Mouse (Mus musculus) spleen, postnatal 4 days (tissue): ENCODE results near the gene Clstn1.
"Not testable (repeated sequence)": the region's sequence is repeated elsewhere in the genome, so short reads cannot be mapped to it uniquely, and the experiment has no call there.

Experiments used
- DNase-seq, 2 experiments: peaks; one replicate each; pipeline ENCODE4 v3.0.0; 2022; ENCODE audit warnings: low spot score in 2 of 2

Gene Clstn1

GRCm38 (mm10) chr4:149600130-149600529 is 13.9 kb downstream of the Clstn1 start:
- no peak for DNase-seq

DNA sequence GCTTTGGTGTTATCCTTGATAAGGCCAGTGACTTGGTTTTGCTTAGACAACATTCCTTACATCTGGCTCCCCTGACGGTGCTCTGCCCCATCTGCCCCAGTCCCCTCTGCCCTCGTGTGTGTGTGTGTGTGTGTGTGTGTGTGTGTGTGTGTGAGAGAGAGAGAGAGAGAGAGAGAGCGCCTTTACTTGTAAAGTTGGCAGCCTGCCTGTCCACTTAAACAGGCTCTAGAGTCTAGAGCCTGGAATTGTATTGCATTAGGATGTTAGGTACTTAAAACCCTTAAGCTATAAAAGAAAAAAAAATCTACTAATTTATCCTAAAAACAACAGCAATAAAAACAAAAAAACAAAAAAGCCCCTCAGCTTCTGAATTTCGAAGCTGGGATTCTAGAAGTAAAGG is 15.2 kb downstream of the Clstn1 start:
- no peak for DNase-seq

DNA sequence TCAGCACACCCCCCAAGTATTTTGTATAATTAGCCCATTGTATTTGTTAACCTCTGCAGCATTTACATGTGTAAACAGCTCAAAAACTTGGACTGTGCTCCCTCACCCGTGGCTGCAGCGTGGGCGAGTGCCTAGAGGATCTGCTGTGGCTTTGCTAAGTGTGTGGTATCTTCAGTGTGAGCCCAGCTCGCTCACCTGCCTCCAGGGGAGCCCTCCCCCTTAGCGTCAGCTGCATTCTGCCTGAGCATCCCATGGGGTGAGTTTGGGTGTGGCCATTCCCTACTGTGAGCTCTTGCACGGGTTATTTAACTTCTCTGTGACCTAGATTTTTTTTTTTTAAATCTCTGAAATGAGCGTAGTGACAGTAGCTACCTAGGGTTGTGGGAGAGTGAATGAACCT is 16.0 kb downstream of the Clstn1 start:
- DNase-seq: no peak

- no peak for DNase-seq
Measured at GRCm38 (mm10) chr4:149603860-149604259, 17.6 kb downstream of the Clstn1 start.

- no peak for DNase-seq
Measured at GRCm38 (mm10) chr4:149604518-149604917, 18.2 kb downstream of the Clstn1 start.

- DNase-seq: no peak
Measured at GRCm38 (mm10) chr4:149606056-149606455, 19.8 kb downstream of the Clstn1 start.

DNA sequence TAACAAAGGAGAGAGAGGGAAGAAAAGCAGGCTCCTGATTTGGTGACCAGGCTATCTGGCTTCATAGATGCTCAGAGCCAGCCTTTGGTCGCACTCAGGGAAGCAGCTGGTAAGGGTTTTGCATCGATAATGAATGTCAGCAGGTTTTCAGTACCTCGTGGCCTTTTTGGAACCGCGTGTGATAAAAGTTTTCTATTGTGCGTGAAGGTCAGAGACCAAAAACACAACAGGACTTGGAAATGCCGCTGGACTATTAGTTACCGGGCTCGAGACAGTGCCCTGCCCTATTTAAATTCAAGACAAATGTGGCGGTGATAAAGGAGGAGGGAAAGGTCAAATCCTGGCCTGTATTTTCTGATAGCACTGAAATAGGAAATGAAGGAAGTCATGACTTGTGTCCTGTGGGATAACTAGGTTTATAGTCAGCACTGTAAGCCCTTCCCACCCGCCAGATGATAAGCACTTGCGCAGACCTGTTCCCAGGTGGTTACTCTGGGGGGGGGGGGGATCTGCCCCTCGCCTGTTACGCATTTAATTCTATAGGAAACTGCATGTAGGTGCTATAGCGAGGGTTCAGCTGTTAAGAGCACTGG is 20.6 kb downstream of the Clstn1 start:
- no peak for DNase-seq

- no peak for DNase-seq
Measured at GRCm38 (mm10) chr4:149607591-149608308, 21.5 kb downstream of the Clstn1 start.

DNA sequence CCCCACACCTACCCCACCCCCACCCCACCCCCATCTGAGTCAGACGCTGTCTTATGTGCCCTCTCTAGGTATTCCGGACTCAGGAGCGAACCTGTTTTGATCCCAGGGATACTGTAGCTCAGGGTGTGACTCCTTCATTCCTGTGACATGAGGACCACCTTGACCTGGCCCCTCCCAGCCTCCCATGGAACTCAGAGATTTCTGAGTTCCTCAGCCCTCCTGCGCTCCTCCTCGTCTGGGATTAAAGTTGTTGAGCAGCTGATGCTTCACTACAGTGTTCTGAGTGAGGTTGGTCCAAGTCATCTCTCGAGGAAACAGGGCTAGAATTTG is 22.0 kb downstream of the Clstn1 start:
- no peak for DNase-seq

DNA sequence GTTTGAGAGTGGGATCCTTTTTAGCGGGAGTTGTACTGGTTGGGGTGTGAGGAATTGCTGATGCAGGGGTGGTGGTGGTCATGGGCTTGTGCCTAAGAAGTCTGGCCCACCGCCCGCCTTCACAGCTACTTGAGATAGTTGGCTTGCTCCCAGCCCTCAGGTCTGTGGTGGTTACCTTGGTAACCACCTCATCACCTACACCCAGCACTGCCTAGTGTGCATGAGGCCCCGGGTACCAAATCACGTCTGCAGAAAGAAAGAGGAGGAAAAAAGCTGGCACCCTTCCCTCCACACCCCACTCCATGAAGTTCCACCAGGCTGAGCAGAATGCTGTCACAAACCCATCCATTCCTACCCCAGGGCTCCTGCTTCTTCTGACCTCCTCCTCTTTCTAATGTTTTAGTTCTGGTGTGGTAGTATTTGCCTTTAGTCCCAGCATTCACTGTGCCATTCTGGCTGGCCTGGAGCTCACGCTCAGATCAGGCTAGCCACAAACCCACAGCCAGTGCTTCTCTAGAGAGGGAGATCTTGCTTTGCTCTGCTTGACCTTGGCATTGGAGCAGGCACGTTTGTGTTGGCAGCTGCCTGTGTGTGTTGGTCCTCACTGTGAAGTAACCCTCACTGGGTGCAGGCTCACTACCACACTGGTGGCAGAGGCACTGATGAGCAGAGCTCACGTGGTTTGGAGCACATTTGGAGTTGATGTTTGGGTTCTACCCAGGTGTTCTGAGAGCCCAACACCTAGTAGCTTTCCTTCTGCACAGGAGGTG is 23.2 kb downstream of the Clstn1 start:
- no peak for DNase-seq

DNA sequence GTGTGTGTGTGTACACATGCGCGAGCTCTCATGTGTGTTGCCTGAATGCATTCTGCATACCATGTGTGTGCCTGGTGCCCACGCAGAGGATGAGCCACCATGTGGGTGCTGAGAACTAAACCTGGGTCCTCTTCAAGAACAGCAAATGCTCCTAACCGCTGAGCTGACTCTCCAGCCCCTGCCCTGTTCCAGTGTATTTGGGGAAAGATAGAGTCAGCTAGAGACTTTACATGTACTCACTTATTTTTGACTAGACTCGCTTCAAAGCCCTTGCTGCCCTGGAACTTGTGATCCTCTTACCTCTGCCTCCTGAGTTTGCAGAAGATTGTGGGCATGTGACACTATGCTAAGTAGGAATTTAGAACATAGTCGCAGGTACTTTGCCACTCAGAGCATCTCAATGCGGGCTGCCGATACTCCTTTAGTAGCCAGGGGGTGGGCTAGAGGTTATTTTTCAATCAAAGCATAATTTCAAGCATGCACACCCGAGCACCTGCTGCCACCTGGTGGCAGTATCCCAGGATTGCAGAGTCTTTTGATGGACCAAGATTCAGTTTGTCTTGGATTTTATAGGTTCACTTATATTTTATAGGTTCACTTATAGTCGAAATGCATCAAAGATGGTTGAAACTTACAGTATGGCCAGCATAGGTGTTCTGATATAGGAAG is 25.2 kb downstream of the Clstn1 start:
- no peak for DNase-seq

DNA sequence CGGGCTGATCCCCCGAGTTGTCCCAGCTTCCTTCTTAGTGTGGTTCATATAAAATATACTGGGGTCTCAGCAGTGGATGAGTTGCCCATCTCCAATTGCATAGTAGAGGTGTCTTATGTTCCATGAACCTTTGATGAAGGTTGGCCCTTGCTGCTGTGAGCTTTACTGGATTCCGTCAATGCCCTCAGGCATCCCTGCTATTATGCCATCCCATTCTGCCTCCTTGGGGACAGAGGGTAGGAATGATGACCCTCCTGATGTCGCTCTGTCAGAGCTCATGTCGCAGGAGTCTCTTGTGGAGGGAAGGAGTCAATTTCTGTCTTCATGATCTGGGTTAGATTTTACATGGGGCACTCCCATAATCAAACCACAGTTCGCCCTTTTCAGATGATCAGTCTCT is 27.2 kb downstream of the Clstn1 start:
- not testable (repeated sequence) for DNase-seq

GRCm38 (mm10) chr4:149614869-149615268 is 28.6 kb downstream of the Clstn1 start:
- no peak for DNase-seq

DNA sequence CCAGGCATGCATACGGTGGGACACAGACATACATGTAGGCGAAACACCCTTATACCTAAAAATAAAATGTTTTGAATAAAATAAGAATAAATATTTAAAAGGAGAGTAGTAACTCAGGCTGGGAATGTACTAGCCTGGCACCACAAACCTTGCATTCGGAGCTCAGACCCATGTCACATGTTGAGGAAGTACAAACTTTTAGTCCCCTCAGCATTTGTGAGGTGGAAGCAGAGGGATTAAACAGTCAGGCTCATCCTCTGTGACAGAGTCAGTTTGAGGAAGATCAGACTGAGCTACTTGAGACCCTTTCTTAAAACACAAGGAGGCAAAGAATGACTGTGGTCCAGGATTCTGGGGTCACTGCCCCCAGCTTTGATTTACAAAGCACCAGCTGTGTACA is 30.7 kb downstream of the Clstn1 start:
- not testable (repeated sequence) for DNase-seq

DNA sequence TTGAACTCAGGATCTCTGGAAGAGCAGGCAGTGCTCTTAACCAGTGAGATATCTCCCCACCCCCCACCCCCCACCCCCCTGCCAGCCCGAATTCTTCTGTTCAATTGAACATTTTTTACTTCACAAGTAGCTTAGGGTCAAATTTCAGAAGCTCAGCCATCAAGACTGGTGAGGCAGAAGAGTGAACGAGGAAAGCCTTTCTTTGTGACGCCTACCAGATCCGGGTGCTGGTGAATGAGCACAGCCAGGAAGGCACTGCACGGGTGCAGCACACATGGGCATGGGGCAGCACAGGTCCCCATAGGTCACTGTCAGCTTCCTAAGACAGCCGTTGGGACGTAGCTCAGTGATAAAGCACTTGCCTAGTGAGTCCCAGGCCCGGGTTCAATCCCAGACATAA is 33.7 kb downstream of the Clstn1 start:
- no peak for DNase-seq

- no peak for DNase-seq
Measured at GRCm38 (mm10) chr4:149621286-149621685, 35.0 kb downstream of the Clstn1 start.

DNA sequence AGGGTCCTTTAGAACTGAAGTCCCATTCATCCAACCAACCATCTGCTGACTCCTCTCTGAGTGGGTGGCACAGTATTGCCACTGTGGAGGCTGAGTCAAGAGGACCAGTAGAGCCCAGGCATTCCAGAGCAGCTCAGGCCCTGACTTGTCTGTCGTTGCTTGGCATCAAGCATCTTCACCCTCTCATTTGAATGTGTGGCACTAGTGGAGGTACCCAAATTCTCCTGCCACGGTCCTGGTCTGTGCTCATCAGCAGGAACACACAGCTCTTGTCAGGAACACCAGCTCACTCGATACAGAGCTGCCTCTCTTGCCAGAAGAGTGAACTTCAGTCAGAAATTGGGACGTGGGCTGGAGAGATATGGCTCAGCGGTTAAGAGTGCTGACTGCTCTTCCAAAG is 37.4 kb downstream of the Clstn1 start:
- no peak for DNase-seq

DNA sequence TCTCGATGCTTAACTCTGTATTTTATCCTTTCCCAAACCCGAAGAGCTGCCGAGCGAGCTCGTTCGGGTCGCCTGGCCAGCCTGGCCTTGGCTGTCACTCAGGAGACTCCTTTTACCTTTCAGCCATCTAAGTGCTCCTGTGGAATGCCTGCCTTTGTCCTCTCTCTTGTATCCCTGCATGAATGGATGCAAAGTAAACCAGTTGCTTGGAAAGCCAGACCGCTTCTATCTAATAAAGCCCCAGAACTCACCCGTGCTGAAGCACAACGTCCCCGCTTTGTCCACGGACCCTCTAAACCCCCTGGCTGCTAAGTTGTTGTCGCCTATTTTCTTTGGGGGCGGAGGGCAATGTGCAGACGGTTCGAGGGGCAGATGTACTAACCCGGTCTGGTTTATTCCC is 40.5 kb downstream of the Clstn1 start:
- DNase-seq: no peak

DNA sequence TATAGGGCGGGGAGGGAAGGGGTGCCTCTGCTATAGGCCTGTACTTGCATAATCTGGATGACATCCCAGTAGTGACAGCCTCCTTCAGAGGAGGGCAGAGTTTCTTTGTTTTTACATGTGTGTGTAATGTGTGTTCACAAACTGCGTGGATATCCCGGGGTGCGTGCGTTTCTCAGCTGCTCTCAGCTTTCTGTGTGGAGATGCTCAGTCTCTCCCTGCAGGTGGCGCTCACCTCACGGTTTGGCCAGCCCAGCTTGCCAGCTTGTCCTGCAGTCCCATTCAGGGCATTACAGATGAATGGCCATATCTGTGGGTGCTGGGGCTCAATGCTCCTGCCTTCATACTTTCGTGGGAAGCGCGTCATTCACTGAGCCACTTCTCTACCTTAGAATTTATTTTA is 42.1 kb downstream of the Clstn1 start:
- peak; percentile 63 to 84 for DNase-seq

- DNase-seq: no peak
Measured at GRCm38 (mm10) chr4:149628810-149629209, 42.5 kb downstream of the Clstn1 start.

DNA sequence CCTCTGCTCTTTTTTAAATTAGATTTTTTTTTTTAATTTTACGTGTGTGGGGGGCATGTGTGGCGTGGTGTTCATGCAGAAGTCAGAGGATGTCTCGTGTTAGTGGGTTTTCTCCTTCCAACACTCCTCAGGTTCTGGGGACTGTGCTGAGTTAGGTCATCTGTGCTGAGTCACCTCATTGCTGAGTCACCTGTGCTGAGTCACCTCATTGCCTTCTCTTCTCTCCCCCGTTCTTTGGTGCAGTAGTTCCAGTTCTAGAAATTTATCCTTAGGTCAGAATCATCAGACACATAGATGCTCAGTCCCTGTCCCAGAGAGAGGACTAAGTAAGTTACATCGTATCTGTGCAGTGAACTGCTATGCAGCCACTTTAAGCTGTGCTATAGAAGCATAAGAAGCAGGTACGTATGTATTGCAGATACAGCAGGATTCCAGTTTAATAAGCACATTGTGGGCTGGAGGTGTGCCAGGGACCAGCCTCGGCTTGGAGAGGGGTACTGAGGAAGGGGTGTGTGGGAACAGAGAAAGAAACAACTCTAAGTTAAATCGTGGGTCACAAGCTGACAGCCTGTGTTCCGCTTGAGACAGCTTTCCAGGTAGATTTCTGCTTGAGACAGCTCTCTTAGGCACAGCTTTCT is 46.5 kb downstream of the Clstn1 start:
- DNase-seq: no peak

DNA sequence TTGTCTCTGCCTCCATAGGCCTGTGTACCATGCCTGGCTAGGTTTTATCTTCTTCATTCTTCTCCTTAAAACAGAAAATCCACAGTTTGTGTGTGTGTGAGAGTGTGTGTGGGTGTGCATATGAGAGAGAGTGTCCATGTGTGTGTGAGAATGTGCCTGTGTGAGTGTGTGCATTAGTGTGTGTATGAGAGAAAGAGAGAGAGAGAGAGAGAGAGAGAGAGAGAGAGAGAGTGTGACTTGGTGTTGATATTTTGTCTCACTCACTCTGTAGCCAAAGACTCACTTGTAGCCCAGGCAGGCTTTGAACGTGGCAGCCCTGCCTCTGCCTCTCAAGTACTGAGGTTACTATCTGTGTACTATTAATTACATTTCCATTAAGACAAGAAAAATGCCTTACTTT is 47.9 kb downstream of the Clstn1 start:
- no peak for DNase-seq
